Mouse (Mus musculus): ENCODE measurements at regions not wholly inside any gene's neighbourhood (a gene's known extent, or its start where the extent isn't known, plus 50 kb on each side); places are given as distances from the start of the nearest gene placed in this dataset.

- DNase-seq, result peak; percentile 53
- H3K36me3 ChIP-seq (ENCODE audit: control insufficient read depth, insufficient read depth, low read length), result no peaks in the 10 kb centered on the region
- H3K27me3 ChIP-seq (ENCODE audit: control insufficient read depth, insufficient read depth, low read length), result no peaks in the 10 kb centered on the region
- no peak overlapping the region for H3K4me2 ChIP-seq (ENCODE audit: low read length)
- WGBS, result 52% methylated on average over 6 of the region's 6 CpGs
- no peak for ATAC-seq (ENCODE audit: low FRiP score, low TSS enrichment)
- no peak overlapping the region for H3K4me3 ChIP-seq (replicated peaks; ENCODE audit: low read depth, low read length)
- H3K9me3 ChIP-seq (ENCODE audit: control insufficient read depth, low read length), result no peaks in the 10 kb centered on the region
- no peaks in the 10 kb centered on the region for H3K4me1 ChIP-seq (ENCODE audit: control insufficient read depth, insufficient read depth, low read length)
- 0 out of 2 replicates have a peak overlapping the region, but pooled peaks have one; percentile 5 for H3K27ac ChIP-seq (replicated peaks; ENCODE audit: low read depth, low read length)
- no peak overlapping the region for H3K9ac ChIP-seq (replicated peaks; ENCODE audit: low read length)
These were observed 97.5 kb upstream of the 4930535I16Rik start for GRCm38 (mm10) chr4:124015323-124015722.

GRCm38 (mm10) chr4:124012406-124012805 is 94.6 kb upstream of the 4930535I16Rik start:
- H3K4me3 ChIP-seq (replicated peaks; ENCODE audit: low read depth, low read length), result no peak overlapping the region
- no peaks in the 10 kb centered on the region for H3K27me3 ChIP-seq (ENCODE audit: control insufficient read depth, insufficient read depth, low read length)
- no peaks in the 10 kb centered on the region for H3K36me3 ChIP-seq (ENCODE audit: control insufficient read depth, insufficient read depth, low read length)
- no peak overlapping the region for H3K27ac ChIP-seq (replicated peaks; ENCODE audit: low read depth, low read length)
- no peak for ATAC-seq (ENCODE audit: low FRiP score, low TSS enrichment)
- no peak overlapping the region for H3K9ac ChIP-seq (replicated peaks; ENCODE audit: low read length)
- no peaks in the 10 kb centered on the region for H3K4me1 ChIP-seq (ENCODE audit: control insufficient read depth, insufficient read depth, low read length)
- WGBS, result 70% methylated on average over 6 of the region's 6 CpGs
- H3K4me2 ChIP-seq (ENCODE audit: low read length), result no peak overlapping the region
- no peaks in the 10 kb centered on the region for H3K9me3 ChIP-seq (ENCODE audit: control insufficient read depth, low read length)
- DNase-seq, result no peak

- 95% methylated on average over 1 of the region's 1 CpGs for WGBS
- Histone ChIP-seq H3K4me3 (replicated peaks; ENCODE audit: low read depth, low read length) (no peak overlapping the region), H3K9me3 (ENCODE audit: control insufficient read depth, low read length) (no peaks in the 10 kb centered on the region), H3K36me3 (ENCODE audit: control insufficient read depth, insufficient read depth, low read length) (no peaks in the 10 kb centered on the region), H3K27ac (replicated peaks; ENCODE audit: low read depth, low read length) (no peak overlapping the region), H3K4me1 (ENCODE audit: control insufficient read depth, insufficient read depth, low read length) (0 out of 2 replicates have a peak, but pooled peaks cover 3% of the 10 kb centered on the region), H3K9ac (replicated peaks; ENCODE audit: low read length) (no peak overlapping the region), H3K27me3 (ENCODE audit: control insufficient read depth, insufficient read depth, low read length) (no peaks in the 10 kb centered on the region), H3K4me2 (ENCODE audit: low read length) (no peak overlapping the region)
- ATAC-seq (ENCODE audit: low FRiP score, low TSS enrichment) (no peak), DNase-seq (no peak)
These were observed 90.9 kb upstream of the 4930535I16Rik start for GRCm38 (mm10) chr4:124008725-124009124.

GRCm38 (mm10) chr4:124005626-124006315 is 87.9 kb upstream of the 4930535I16Rik start:
- H3K4me2 ChIP-seq (ENCODE audit: low read length), result no peak overlapping the region
- 68% methylated on average over 17 of the region's 17 CpGs for WGBS

GRCm38 (mm10) chr4:124002760-124003159 is 84.9 kb upstream of the 4930535I16Rik start:
- WGBS, result 80% methylated on average over 6 of the region's 6 CpGs
- no peak overlapping the region for H3K4me2 ChIP-seq (ENCODE audit: low read length)
- H3K27ac ChIP-seq (replicated peaks; ENCODE audit: low read depth, low read length), result no peak overlapping the region
- no peak overlapping the region for H3K4me3 ChIP-seq (replicated peaks; ENCODE audit: low read depth, low read length)
- H3K4me1 ChIP-seq (ENCODE audit: control insufficient read depth, insufficient read depth, low read length), result 0 out of 2 replicates have a peak, but pooled peaks cover 3% of the 10 kb centered on the region
- ATAC-seq (ENCODE audit: low FRiP score, low TSS enrichment) (no peak), DNase-seq (no peak)
- H3K36me3 ChIP-seq (ENCODE audit: control insufficient read depth, insufficient read depth, low read length), result no peaks in the 10 kb centered on the region
- H3K9ac ChIP-seq (replicated peaks; ENCODE audit: low read length), result no peak overlapping the region
- no peaks in the 10 kb centered on the region for H3K27me3 ChIP-seq (ENCODE audit: control insufficient read depth, insufficient read depth, low read length)
- no peaks in the 10 kb centered on the region for H3K9me3 ChIP-seq (ENCODE audit: control insufficient read depth, low read length)

More at GRCm38 (mm10) chr4:124005626-124006315, 87.9 kb upstream of the 4930535I16Rik start:
- H3K27ac ChIP-seq (replicated peaks; ENCODE audit: low read depth, low read length), result no peak overlapping the region
- no peaks in the 10 kb centered on the region for H3K27me3 ChIP-seq (ENCODE audit: control insufficient read depth, insufficient read depth, low read length)
- peak; percentile 62 for DNase-seq
- H3K9me3 ChIP-seq (ENCODE audit: control insufficient read depth, low read length), result no peaks in the 10 kb centered on the region
- ATAC-seq (ENCODE audit: low FRiP score, low TSS enrichment), result no peak
- no peak overlapping the region for H3K4me3 ChIP-seq (replicated peaks; ENCODE audit: low read depth, low read length)
- H3K4me1 ChIP-seq (ENCODE audit: control insufficient read depth, insufficient read depth, low read length), result 0 out of 2 replicates have a peak, but pooled peaks cover 3% of the 10 kb centered on the region
- no peak overlapping the region for H3K9ac ChIP-seq (replicated peaks; ENCODE audit: low read length)
- no peaks in the 10 kb centered on the region for H3K36me3 ChIP-seq (ENCODE audit: control insufficient read depth, insufficient read depth, low read length)

GRCm38 (mm10) chr4:124002105-124002504 is 84.3 kb upstream of the 4930535I16Rik start:
- DNase-seq (no peak), ATAC-seq (ENCODE audit: low FRiP score, low TSS enrichment) (no peak)
- WGBS, result 84% methylated on average over 7 of the region's 7 CpGs
- Histone ChIP-seq H3K4me1 (ENCODE audit: control insufficient read depth, insufficient read depth, low read length) (0 out of 2 replicates have a peak, but pooled peaks cover 3% of the 10 kb centered on the region), H3K9ac (replicated peaks; ENCODE audit: low read length) (no peak overlapping the region), H3K4me3 (replicated peaks; ENCODE audit: low read depth, low read length) (no peak overlapping the region), H3K27me3 (ENCODE audit: control insufficient read depth, insufficient read depth, low read length) (no peaks in the 10 kb centered on the region), H3K27ac (replicated peaks; ENCODE audit: low read depth, low read length) (no peak overlapping the region), H3K4me2 (ENCODE audit: low read length) (no peak overlapping the region), H3K9me3 (ENCODE audit: control insufficient read depth, low read length) (no peaks in the 10 kb centered on the region), H3K36me3 (ENCODE audit: control insufficient read depth, insufficient read depth, low read length) (no peaks in the 10 kb centered on the region)

GRCm38 (mm10) chr4:123995815-123996214 is 78.0 kb upstream of the 4930535I16Rik start:
- no peak for ATAC-seq (ENCODE audit: low FRiP score, low TSS enrichment)
- H3K36me3 ChIP-seq (ENCODE audit: control insufficient read depth, insufficient read depth, low read length), result no peaks in the 10 kb centered on the region

GRCm38 (mm10) chr4:123991223-123991622 is 73.4 kb upstream of the 4930535I16Rik start:
- Histone ChIP-seq H3K27ac (replicated peaks; ENCODE audit: low read depth, low read length) (peak overlapping the region; percentile 66), H3K27me3 (ENCODE audit: control insufficient read depth, insufficient read depth, low read length) (no peaks in the 10 kb centered on the region), H3K9me3 (ENCODE audit: control insufficient read depth, low read length) (no peaks in the 10 kb centered on the region), H3K4me1 (ENCODE audit: control insufficient read depth, insufficient read depth, low read length) (peaks cover 17% of the 10 kb centered on the region), H3K36me3 (ENCODE audit: control insufficient read depth, insufficient read depth, low read length) (no peaks in the 10 kb centered on the region), H3K4me3 (replicated peaks; ENCODE audit: low read depth, low read length) (peak overlapping the region; percentile 23), H3K4me2 (ENCODE audit: low read length) (peak overlapping the region; percentile 66), H3K9ac (replicated peaks; ENCODE audit: low read length) (no peak overlapping the region)
- ATAC-seq (ENCODE audit: low FRiP score, low TSS enrichment) (peak; percentile 25; the same call in 1 of the 2 replicates), DNase-seq (peak; percentile 51)
- 5% methylated on average over 10 of the region's 10 CpGs for WGBS

More at GRCm38 (mm10) chr4:123995815-123996214, 78.0 kb upstream of the 4930535I16Rik start:
- Histone ChIP-seq H3K9ac (replicated peaks; ENCODE audit: low read length) (no peak overlapping the region), H3K27me3 (ENCODE audit: control insufficient read depth, insufficient read depth, low read length) (no peaks in the 10 kb centered on the region), H3K9me3 (ENCODE audit: control insufficient read depth, low read length) (no peaks in the 10 kb centered on the region), H3K4me1 (ENCODE audit: control insufficient read depth, insufficient read depth, low read length) (peaks cover 6% of the 10 kb centered on the region), H3K27ac (replicated peaks; ENCODE audit: low read depth, low read length) (no peak overlapping the region), H3K4me3 (replicated peaks; ENCODE audit: low read depth, low read length) (no peak overlapping the region), H3K4me2 (ENCODE audit: low read length) (no peak overlapping the region)
- DNase-seq, result no peak
- WGBS, result 75% methylated on average over 8 of the region's 8 CpGs
